Mouse (Mus musculus) urinary bladder, postnatal 14 days (tissue): ENCODE results near the gene Gm3239.
"Not testable (repeated sequence)": the region's sequence is repeated elsewhere in the genome, so short reads cannot be mapped to it uniquely, and the experiment has no call there.

ENCODE experiments used
- DNase-seq: peaks from one replicate; pipeline ENCODE4 v3.0.0; 2021; ENCODE audit warnings: low spot score

Gm3239 gene

DNA sequence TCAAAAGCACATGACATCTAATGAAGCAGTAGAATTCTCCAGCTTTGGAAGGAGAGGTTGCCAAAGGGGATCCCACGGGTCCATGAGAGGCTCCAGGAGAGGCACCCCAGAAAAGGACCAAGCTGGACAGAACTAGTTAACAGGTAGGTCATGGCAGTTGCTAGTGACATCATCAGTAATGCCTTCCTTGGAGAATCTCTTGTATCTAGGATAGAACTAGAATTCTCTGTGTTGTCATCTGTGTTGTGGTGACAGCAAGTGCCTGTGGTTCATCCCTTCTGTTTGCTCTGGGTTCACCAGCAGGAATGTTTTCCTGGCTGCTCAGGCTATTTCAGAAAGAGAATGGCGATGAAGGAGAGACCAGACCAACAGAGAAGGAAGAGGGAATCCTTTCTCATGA lies at the start of gene Gm3239:
TSS of gene Gm3239 (plus strand) at position 301 of the 400 bp plus-strand sequence.
- DNase-seq, result not testable (repeated sequence)

- not testable (repeated sequence) for DNase-seq
These were observed 31.9 kb upstream of the Gm3239 start, which contains the start of gene Gm8159 for GRCm38 (mm10) chr14:4632052-4632451. Gene Gm8159 (plus strand): TSS chr14:4632352.

DNA sequence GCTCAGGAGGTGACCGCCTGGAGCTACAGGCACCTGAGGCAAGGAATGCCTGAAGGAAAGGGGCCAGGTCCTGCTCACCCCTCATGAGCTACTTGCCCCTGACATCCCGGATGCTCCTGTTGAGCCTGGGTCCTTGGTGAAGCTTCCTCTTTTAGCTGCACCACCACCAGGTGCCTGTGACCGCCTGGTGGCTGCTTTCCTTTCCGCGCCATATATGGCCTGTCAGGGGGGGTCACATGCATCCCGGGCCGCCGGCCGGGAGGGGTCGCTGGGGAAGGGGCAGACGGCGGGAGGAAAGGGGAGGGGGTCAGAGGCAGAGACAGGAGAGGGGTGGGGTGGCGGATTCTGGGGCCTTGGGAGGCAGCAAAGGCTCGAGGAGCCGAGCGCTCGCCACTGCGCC lies 14.7 kb upstream of the Gm3239 start:
- peak; percentile 4 for DNase-seq

GRCm38 (mm10) chr14:4650324-4650723 lies 13.7 kb upstream of the Gm3239 start:
- peak; percentile 3 for DNase-seq

DNA sequence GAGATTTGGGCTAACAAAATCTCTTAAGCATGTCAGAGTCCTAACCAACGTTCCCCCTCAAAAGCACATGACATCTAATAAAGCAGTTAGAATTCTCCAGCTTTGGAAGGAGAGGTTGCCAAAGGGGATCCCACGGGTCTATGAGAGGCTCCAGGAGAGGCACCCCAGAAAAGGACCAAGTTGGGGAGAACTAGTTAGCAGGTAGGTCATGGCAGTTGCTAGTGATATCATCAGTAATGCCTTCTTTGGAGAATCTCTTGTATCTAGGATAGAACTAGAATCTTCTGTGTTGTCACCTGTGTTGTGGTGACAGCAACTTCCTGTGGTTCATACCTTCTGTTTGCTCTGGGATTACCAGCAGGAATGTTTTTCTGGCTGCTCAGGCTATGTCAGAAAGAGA lies 44.9 kb downstream of the Gm3239 start, which contains the start of gene Gm7876:
TSS of gene Gm7876 (plus strand) at position 301 of the 400 bp plus-strand sequence.
- DNase-seq, result not testable (repeated sequence)
